Mouse (Mus musculus) embryonic fibroblast, embryonic 13.5 days (primary cell): ENCODE results near the gene Phactr4. TPM values are rescaled to one million over a fixed set of nuclear protein-coding genes. Genes with fewer than 3 reads are reported as not detected.

Experiments
- H3K27ac ChIP-seq: 2 replicates; pipeline ENCODE4 v1.5.1; 2012; ENCODE audit warnings: low read length, control low read depth, inconsistent platforms; ENCODE audit not compliant: insufficient read depth
- H3K4me1 ChIP-seq: 2 replicates; pipeline ENCODE4 v1.6.1; 2011; ENCODE audit warnings: low read length; ENCODE audit not compliant: control insufficient read depth, insufficient read depth
- H3K4me3 ChIP-seq: 2 replicates; pipeline ENCODE4 v1.5.1; 2011; ENCODE audit warnings: mild to moderate bottlenecking, control low read depth, low read length; ENCODE audit not compliant: insufficient read depth
- CTCF ChIP-seq: IDR thresholded peaks from 2 replicates; pipeline ENCODE4 v1.5.1; 2011; ENCODE audit warnings: mild to moderate bottlenecking, control low read depth, low read length, moderate library complexity, borderline replicate concordance; ENCODE audit not compliant: insufficient read depth
- POLR2A ChIP-seq: IDR thresholded peaks from 2 replicates; pipeline ENCODE4 v1.6.1; 2011; ENCODE audit warnings: low read depth, mild to moderate bottlenecking, control low read depth, low read length, moderate library complexity
- polyA plus RNA-seq: library from polyadenylated mRNA; stranded (reverse); fragments of >200 nt; gene quantifications from 2 replicates; pipeline ENCODE4 v1.2.4, GENCODE M21; 2011; ENCODE audit warnings: low read depth; ENCODE audit not compliant: missing spikeins, insufficient read length

Gene Phactr4
- polyA plus RNA-seq, 1 experiment, result 28.5 TPM

DNA sequence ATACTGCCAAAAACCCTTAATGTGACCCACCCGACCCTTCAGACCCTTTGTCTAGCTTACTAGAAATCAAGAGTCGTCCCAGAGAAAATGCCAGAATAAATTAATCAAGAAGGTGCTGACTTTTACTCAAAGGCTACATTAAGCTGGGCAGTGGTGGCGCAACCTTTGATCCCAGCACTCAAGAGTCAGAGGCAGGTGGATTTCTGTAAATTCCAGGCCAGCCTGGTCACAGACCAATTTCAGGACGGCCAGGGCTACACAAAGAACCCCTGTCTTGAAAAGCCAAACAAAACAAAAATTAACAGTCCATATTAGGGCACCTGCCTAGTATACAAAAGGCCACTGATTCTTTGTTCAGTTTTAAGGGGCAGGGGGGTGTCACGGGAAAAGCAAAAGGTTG is 95.8 kb downstream of the Phactr4 start:
- TF ChIP-seq POLR2A (no peak), CTCF (no peak)
- H3K4me1 ChIP-seq, result peaks cover 4% of the 10 kb centered on the region
- H3K27ac ChIP-seq, result no peak overlapping the region
- H3K4me3 ChIP-seq, result no peak overlapping the region

DNA sequence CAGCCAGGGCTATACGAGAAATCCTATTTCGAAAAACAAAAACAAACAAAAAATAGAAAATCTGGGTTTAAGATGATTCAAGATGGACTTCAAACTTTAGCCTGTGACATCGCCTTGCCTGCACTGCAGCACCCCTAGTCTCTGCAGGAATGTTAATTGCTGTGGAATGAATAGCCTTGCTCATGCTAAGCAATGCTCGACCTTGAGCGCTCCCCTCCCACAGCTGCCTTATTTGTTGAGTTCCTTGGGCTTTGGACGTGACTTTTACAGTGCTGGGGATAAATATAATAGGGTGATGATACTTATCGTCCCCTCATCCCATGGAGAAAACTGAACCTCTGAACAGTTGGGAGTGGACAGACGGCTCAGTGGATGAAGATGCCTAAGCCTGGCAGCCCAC is 106.6 kb downstream of the Phactr4 start:
- no peak overlapping the region for H3K4me3 ChIP-seq
- no peak overlapping the region for H3K27ac ChIP-seq
- TF ChIP-seq POLR2A (no peak), CTCF (no peak)
- H3K4me1 ChIP-seq, result no peaks in the 10 kb centered on the region

DNA sequence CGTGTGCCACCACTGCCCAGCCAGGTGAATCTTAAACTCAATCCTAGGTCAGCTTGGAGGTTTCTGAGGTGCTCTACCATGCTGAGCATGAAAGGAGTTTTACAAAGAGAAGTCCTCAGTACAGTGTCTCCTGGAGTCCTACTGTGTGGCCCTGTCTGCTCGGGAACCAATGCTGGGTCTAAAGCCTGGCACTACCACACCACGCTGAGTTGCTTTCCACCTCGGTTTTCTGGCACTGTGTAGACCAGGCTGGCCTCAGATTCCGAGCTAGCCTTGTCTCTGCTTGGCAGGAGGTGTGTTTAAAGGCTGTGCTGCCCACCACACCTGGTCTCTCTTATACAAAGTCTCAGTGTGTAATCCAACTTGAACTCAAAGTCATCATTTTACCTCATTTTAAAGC is 109.7 kb downstream of the Phactr4 start:
- Histone ChIP-seq H3K4me1 (no peaks in the 10 kb centered on the region), H3K27ac (no peak overlapping the region), H3K4me3 (no peak overlapping the region)
- TF ChIP-seq CTCF (no peak), POLR2A (peak; percentile 33; the same call in 1 of the 2 replicates)

DNA sequence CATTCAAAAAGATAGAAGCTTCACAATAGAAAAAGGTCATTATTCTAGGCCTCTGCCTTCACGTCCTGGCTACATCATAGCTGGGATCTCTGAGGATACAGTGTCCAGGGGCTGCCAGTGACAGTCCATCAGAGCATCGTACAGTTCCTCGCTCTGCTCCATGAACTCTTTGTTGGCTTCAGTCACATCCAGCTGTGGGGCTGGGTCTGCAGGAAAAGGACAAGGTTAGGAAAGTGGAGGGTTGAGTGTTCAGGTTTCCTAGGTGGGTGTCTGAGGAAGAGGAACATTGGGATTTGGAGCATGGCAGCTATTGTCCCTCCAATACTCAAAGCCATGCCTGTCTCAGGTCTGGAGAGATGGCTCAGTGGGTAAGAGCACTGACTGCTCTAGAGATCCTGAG is 110.5 kb downstream of the Phactr4 start:
- Histone ChIP-seq H3K4me3 (no peak overlapping the region), H3K4me1 (no peaks in the 10 kb centered on the region), H3K27ac (no peak overlapping the region)
- TF ChIP-seq POLR2A, result peak; percentile 70
- TF ChIP-seq CTCF, result no peak

DNA sequence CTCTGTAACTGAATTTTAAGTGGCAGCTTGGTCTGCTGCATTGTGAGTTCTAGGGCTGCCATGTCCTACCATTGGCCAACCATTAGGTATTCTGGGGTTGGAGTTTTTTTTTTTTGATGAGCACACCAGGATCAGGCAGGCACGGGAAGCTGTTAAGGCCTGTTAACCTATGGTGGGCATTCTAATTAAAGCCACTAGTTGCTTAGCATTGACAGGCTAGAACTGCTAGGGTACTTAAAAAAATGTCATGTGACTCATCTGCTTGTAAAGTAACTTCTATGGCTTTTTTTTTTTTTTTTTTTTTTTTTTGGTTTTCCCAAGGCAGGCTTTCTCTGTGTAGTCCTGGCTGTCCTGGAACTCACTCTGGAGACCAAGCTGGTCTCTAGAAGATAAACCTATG is 111.1 kb downstream of the Phactr4 start:
- TF ChIP-seq CTCF (no peak), POLR2A (no peak)
- no peak overlapping the region for H3K27ac ChIP-seq
- H3K4me3 ChIP-seq, result no peak overlapping the region
- no peaks in the 10 kb centered on the region for H3K4me1 ChIP-seq

DNA sequence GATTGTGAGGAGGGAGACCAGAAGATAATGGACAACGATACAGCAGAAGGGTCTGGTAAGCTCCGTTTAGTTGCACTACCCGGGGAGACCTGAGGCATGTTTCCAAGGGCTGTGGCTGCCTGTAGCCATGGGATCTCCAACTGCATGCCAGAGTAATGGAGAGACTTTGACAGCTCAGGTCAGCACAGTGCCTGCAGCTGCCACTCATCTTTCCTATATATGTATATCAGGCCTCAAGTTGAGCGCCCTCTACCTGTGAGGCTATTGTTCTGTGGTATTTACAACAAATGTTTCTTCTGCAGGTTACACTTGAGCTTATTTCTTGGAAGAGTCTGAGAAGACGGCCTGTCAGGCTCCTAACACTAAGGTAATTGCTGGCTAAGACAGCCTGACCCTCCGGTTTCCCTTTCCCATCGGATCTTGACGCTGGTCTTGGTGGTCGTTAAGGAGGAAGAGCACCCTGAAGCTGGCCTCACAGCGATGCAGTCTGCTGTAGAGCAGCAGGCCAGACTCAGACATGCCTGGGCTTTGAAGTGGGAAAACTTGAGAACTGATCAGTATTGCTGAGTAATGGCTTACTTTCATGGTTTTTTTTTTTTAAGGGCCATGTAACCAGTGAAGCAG is 112.3 kb downstream of the Phactr4 start:
- Histone ChIP-seq H3K4me1 (no peaks in the 10 kb centered on the region), H3K4me3 (peak overlapping the region; percentile 87), H3K27ac (peak overlapping the region; percentile 88)
- TF ChIP-seq POLR2A (peak; percentile 30), CTCF (no peak)

DNA sequence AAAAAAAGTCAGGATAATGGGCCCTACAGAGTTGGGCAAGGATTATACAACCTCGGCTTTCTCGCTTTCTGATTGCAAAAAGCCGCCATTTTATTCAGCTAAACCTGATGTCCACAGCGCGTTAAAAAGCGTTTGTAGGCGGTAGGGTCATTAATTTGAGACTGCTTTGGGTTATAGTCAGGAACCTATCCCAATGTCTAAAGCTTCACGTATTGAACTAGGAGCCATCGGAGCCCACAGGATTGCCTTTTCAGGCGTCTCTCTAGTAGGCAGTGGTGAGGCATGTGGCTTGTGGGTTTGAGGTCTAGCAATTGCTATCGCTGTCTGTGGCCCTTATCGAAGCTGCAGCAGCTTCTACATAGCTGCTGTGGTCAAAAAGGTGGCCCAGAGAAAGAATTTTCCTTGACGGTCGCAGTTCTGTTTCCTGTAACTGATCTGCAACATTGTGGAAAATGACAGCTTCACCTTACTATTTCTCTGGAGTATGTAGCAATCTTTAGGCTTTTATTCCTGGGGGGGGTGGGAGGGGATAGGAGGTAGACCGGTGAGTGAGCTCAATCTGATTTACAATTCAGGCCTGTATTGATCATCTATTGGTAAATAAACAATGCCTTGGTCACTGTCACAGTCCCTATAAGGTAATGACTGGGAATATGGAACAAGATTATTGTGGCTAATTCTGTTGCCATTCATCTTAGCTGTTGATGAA is 113.0 kb downstream of the Phactr4 start:
- TF ChIP-seq CTCF, result no peak
- 0 out of 2 replicates have a peak, but pooled peaks have one; percentile 31 for TF ChIP-seq POLR2A
- H3K4me1 ChIP-seq, result no peaks in the 10 kb centered on the region
- peak overlapping the region; percentile 87 for H3K4me3 ChIP-seq
- H3K27ac ChIP-seq, result peak overlapping the region; percentile 88

DNA sequence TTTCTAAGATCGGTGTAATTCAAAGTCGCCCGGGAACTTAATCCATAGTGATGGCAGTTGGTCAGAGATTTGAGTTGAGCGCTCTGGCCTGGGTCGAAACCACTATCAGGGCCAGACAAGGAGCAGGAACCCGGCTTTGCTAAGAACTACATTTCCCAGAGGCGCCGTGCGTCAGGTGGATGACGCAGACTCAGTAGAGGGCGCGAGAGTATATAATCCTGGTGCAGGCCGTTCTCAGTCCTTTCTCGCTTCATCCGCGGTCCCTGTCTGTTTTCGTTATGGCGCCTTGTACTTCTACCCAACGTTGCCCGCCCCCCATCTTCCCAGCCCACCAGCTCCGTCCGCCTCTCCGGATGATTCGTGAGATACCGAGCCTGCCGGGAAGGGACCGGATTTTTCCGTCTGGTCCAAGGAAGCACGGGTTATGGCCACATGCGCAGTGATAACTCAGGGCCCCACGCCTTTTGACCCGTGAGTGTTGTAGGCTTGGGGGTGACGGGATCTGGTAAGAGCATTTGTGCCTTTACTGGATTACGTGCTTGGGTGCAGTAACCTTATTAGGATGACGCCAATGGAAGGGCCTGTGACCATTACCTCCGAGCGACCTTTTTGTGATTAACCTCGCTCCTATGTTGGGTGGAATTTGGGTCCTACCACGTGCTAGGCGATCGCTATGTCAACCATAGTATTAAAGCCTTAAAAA is 113.7 kb downstream of the Phactr4 start:
- Histone ChIP-seq H3K27ac (peak overlapping the region; percentile 88), H3K4me1 (no peaks in the 10 kb centered on the region), H3K4me3 (peak overlapping the region; percentile 87)
- peak; percentile 100 for TF ChIP-seq POLR2A
- TF ChIP-seq CTCF, result no peak

DNA sequence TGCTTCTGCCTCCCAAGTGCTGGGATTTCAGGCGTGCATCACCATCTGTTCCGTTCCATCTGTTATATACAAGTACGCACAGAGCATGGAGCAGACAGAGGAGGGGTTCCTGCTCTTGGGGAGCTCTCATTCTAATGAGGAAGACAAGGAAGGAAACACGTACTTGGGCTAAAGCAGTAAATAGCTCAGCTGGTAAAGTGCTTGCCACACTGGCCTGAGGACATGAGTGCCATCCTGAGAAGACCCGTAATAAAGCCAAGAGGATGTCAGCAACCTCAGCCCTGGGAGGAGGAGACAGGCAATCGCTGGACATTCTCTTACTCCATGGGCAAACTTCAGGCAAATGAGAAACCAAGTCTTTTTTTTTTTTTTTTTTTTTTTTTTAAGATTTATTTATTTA is 116.3 kb downstream of the Phactr4 start:
- Histone ChIP-seq H3K27ac (no peak overlapping the region), H3K4me3 (no peak overlapping the region)

More for the DNA sequence above, 116.3 kb downstream of the Phactr4 start:
- H3K4me1 ChIP-seq, result no peaks in the 10 kb centered on the region
- TF ChIP-seq POLR2A (no peak), CTCF (no peak)

Other genes starting within 250 kb of the Phactr4 start
- gene Ythdf2, start 210.2 kb downstream of the Phactr4 start, polyA plus RNA-seq, result 63.9 and 76.0 TPM in 2 replicates
- gene Gmeb1, start 160.9 kb downstream of the Phactr4 start, polyA plus RNA-seq, result 16.8 and 20.9 TPM in 2 replicates
- 36.5 and 38.3 TPM in 2 replicates for gene Taf12, start 148.1 kb downstream of the Phactr4 start, polyA plus RNA-seq
- 0.67 TPM in 1 of 2 replicates, not detected in the other for gene Rab42, start 119.1 kb downstream of the Phactr4 start, polyA plus RNA-seq
- 29.6 and 33.5 TPM in 2 replicates for gene Trnau1ap, start 93.0 kb downstream of the Phactr4 start, polyA plus RNA-seq
- gene Rcc1, start 68.9 kb downstream of the Phactr4 start, polyA plus RNA-seq, result 33.6 and 34.4 TPM in 2 replicates
- gene Med18, start 41.4 kb upstream of the Phactr4 start, polyA plus RNA-seq, result 7.1 and 10.4 TPM in 2 replicates
- gene Sesn2, start 88.0 kb upstream of the Phactr4 start, polyA plus RNA-seq, result 55.1 and 58.4 TPM in 2 replicates
- gene Atpif1, start 111.2 kb upstream of the Phactr4 start, polyA plus RNA-seq, result 352 and 397 TPM in 2 replicates
- gene Dnajc8, start 113.1 kb upstream of the Phactr4 start, polyA plus RNA-seq, result 146 and 149 TPM in 2 replicates
- not detected in 2 replicates for gene Ptafr, start 141.6 kb upstream of the Phactr4 start, polyA plus RNA-seq
- gene Eya3, start 216.5 kb upstream of the Phactr4 start, polyA plus RNA-seq, result 51.6 and 55.7 TPM in 2 replicates